Mouse (Mus musculus): ENCODE results near the gene Ankrd16.

The Ankrd16 gene

DNA sequence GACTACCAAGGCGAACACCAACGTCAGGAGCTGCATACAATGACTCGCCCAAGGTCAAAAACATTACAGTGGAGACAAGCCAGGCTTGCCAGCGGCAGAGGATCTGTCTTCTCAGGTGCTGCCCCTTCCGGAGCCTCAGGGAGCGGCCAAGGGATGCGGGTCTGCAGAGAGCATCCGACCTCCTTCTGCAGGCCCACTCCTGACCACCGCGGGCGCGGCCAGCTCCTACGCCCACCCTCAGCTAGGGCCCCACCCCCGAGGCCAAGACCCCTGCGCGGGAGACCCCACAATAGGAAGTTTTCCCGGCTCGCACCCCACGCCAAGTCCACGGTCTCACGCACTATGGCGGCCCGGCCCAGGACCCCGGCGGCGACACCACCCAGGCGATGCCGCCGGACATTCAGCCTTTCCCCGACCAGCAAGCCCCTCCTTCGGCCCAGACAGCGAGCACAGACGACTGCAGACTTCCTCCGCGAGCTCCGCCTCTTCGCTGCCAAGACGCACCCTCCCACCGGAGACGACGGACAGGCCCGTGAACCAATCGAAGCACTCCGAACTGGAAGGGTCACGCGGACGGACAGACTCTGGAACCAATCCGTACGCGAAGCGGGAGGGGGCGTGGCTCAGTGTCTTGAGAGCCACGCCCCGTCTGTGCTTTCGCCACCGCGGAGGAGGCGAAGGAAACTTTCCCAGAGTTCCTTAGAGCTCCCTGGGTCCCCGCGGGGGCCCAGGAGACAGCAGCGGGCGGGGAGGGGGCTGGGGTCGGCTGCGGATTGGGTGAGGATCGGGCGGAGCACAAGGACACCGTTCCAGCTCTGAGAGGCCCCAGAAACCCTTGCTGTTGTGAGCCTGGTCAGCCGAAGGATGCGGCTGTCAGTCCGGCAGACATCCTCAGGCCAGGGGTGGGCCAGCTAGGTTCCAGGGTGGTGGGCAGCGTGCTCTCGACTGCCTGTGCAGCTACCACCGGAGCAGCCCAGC is at the start of gene Ankrd16, which contains the start of gene Fbh1:
Gene Ankrd16, plus strand, starts transcription at position 786 of the 978 bp plus-strand sequence.
Gene Fbh1, minus strand, starts transcription at position 492 of the 978 bp plus-strand sequence.
- DNase-seq, result peak; percentile 99

DNA sequence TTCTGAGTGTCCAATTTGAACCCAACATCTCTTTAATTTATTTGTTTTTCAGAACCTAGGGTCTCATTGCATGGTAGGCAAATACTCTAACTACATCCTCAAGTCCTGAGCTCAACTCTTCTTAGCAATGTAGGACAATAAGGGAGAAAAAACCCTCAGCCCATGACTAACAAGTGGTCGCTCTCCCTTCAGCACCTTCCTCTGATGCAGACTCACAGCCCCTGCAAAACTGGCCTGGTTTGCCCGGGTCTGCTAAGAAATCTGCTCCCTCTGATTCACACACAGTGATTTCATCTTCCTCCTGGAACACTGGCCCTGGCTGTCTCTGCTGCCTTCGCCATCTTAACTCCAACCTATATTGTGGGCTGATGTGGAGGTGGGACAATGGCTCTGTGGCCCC is 48.6 kb upstream of the Ankrd16 start:
- no peak for DNase-seq

DNA sequence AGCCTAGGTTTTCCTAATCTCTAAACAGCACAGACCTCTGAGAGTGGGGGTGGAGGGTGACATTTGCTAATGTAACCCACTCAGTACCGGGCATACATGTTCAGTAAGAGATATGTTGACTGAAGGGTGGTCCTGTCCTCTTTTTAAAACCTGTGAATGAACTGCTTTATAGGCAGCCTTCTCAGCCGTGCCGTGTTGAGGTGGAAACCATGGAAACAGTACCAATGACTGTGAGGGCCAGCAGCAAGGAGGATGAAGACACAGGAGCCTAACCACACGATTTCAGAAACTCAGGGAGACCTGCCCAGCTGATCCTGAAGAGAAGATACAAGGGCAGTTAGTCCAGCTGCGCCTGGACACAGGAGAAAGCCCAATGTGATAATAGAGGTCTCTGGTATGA is 44.7 kb upstream of the Ankrd16 start:
- no peak for DNase-seq

DNA sequence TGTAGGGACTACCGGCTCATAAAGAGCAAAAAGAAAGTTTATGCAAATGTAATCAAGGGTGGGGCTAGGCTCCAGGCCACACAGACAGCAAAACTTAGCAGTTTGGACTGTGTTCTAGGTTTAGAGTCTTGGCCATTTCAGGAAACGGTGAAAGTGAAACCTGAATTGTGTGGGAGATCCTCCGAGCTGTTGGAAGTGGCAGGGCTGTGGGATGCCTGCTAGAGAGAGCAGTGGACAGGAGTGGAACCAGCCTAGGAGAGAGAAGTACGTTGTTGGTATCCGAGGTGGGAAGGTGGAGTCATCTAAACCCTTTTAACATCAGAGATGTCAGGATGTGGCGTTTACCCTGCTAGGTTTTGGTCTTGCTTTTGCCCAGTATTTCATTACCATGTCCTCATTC is 41.8 kb upstream of the Ankrd16 start:
- DNase-seq, result no peak

DNA sequence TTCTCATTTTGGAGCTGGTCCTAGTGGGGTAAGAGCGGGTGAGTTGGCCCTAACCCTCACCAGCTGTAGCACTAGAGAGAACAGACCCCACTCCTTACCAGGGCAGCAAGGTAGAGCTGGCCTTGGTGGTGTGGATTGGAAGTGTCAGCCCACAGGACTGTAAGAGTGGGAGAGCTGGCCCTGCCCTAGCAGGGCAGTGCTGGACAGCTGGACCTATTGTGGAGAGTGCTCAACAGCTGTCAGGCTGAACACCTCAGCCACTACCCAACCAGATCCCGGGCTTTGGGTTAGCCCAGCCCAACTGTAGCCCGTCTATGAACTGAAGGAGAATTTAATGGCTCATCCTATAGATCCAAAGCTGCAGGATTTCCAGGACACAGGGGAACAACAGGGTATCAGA is 38.9 kb upstream of the Ankrd16 start:
- no peak for DNase-seq

DNA sequence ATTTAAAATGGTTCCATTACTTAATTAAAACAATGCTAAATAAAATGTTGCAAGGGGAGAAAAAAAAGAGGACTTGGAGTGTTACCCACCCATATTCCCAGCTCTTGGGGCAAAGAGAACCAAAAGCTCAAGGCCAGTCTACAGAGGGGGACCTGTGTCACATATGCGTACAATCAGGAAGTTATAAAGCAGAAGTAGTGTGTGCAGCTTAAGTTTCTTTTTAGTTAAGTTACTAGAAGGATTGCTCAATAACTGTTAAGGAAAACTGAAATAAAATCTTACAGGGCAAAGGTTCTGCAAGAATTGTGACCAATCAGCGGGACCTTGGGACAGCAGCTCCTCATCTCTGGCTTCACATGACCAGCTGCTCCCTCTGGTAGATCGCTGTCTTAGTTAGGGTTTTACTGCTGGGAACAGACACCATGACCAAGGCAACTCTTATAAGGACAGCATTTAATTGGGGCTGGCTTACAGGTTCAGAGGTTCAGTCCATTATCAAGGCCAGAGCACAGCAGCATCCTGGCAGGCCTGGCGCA is 38.1 kb upstream of the Ankrd16 start:
- DNase-seq, result no peak

DNA sequence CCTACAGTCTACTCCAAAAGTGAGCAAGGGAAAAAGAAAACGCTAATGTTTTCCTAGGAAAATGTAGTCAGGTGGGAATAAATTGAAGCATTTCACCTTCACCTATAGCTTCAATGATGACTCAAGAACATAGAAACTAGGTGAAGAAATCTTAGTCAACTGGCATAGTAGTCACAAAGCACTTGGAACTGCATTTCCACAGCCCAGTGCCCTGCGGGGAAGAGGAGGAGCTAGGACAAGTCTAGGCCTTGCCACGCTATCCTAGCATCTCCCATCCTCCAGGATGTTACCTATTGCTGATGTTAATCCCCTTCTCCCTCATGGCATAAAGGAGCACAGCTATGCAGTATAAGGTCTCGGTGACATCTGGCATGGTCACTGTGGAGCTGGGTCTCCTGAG is 15.1 kb upstream of the Ankrd16 start:
- DNase-seq, result no peak

DNA sequence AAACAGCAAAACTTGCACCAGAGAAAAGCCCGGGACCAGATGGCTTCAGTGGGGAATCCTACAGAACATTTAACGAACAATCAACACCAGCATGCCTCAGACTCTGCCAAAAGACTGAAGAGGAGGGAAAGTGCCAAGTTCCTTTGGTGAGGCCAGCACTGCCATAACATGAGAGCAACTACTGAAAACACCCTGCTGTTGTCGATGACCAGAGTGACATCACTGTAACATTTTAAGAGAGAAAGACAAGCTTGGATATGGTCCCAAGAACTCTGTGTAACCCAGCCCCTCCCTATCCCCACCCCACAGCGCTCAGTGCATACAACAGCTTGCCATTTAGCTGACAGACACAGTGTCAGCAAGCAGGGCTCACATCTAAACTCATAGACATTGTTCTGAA is 12.0 kb upstream of the Ankrd16 start:
- peak; percentile 36 for DNase-seq

DNA sequence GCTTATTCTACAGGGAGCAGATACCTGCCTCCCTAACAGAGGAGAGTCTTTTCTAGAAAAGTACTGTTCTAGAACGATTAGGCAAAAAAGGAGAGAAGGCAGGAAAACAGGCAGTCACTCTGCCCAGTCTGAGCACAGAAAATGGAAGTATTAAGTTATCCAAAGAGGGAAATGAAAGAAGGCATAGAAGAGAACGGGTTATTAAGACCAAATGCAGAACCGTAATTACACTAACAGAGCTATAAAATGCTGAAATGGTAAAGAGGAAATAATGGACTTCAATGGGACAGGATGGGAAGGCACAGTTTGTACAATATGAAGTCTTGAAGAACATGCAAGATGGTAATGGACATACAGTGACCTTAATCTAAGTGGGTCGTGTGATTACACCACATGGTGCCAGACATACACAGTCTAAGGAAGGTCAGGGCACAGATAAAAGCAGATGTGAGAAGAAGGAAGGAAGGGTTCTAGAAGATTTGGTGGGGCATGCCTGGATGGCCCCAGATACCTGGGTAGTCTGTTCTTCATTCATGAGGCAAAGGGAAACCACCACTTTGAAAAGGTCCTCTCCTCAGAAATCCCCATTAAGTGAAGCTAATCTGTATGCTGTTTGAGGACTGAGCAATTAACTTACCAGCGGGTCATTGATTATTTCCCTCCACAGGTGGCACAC is 11.1 kb upstream of the Ankrd16 start:
- no peak for DNase-seq

DNA sequence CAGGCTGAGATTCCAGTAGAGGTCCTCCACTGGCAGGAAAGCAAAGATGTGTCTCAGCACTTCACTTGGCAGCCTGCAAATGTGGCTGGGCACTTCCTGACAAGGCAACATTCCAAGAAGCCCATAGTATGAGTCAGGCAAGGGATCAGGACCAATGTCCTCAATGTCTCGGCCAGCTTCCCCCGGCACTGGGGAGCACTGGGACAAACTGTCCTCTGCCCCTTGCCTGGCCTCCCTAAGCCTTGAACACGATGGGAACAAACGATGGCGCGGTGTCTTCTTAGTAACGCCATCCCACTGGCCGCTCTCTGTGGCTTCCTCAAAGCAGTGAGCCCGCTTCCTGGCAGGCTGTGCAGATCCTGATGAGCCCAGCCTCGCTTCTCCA is 10.5 kb upstream of the Ankrd16 start:
- peak; percentile 26 for DNase-seq

DNA sequence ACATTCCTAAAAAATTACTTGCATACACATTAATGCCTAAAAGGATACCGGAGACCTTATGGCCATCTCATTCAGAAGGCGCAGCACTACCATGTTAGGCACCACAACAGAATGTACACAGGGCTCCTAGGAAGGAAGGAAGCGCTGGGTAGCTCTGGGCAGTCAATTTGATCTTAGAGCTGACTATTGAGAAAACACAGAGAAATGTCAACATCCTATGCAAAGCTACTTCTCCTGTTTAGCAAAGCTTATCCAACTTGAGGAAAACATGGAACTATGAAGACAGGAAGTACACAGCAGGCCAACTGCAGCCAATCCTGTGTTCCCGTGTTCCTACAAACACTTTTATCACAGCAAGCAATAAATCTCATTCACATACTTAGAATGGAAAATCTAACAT is 6.0 kb upstream of the Ankrd16 start:
- DNase-seq, result no peak

DNA sequence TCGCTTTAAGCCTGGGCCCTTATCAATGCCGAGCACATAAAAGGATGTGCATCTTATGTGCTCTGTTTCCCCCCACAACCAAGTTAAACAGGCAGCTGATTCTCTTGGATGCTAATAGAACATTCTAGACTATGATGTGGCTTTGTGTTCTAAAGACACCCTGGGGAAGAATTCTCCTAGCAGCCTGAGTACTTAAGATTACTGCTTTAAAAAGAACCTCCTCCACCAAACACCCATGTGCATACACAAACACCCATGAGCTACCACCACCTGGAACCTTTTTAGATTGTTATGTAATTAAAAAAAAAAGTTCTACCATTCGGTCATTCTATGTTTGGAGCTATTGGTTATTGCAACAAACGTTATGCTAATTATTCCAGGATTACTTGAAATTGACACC is 5.3 kb upstream of the Ankrd16 start:
- DNase-seq, result no peak

DNA sequence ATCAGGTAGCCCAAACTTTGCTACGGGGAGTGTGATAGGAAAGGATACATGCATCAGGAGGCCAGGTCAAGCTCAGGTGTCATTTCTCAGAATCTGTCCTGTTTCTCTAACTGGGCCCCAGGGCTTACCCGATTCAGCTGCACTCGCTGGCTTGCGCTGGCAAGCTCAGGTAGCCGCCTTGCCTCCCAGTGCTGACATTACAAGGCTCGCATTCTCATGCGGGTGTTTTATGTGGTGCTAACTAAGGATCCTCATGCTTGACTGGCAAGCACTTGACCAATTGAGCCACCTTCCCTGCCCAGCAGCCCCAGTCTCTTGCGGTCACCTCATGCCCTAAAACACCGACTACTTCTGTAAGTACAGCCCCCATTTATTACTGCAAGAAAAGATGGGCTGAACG is 3.2 kb upstream of the Ankrd16 start:
- DNase-seq, result no peak

DNA sequence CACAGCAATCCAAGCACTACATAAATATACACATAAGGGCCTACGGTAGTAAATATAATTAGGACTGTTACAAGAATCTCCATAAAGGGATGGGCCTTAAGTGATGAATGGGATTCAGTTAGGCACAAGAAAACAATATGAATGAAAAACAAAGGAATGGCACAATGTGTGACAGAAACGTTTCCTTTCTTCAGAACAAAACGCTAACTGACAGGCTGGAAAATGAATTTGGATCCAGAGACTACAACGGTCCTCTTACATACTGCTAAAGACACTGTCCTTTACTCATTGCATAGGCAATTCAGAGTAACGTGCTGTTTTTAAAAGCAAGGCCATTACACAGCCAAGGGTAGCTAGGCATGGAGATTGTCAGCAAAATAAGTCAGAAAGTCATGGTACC is 2.6 kb upstream of the Ankrd16 start:
- no peak for DNase-seq

DNA sequence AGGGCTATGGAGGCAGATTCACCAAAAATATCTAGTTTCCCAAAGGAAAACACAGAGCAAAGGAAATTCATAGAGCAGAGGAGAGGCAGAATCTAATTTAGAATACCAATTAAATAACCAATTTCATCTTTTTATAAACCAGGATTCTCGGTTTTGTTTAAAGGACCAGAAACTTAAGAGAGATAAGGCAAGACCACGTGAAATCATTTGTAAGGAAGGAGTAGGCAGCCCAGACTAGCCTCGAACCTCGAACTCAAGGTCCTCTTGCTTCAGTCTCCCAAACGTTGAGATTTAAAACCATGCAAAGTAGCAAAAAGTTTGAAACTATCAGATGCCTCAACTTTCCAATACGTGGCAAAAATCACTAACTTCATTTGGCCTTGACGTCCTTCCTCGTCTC is 1.3 kb upstream of the Ankrd16 start:
- no peak for DNase-seq

DNA sequence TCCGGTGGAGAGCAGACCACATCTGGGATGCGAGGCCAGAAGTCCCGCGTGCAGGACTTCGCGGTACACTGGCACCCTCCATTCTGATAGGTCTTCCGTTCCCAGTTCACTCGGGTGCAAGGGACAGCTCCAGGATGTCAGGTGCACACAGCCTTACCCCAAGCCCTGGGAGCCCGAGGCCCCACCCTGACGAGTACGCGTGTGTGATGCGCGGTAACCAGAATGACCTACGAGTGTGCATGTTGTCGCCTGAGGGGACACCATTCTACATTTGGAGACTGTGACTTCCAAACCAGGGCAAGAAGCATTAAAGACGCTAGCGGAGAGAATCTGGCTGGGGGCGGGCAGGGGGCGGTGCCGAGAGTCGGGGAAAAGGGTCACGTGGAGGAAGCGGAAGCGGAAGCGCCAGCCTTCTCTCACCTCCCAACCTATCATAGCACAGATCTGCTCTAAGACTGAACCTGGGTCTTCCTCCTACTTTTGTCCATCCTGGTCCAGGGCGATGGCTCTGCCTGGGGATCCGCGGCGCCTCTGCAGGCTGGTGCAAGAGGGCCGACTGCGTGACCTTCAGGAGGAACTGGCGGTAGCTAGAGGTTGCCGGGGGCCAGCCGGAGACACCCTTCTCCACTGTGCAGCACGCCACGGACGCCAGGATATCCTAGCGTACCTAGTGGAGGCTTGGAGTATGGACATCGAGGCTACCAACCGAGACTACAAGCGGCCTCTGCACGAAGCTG is 579 bp downstream of the Ankrd16 start:
- peak; percentile 85 for DNase-seq

DNA sequence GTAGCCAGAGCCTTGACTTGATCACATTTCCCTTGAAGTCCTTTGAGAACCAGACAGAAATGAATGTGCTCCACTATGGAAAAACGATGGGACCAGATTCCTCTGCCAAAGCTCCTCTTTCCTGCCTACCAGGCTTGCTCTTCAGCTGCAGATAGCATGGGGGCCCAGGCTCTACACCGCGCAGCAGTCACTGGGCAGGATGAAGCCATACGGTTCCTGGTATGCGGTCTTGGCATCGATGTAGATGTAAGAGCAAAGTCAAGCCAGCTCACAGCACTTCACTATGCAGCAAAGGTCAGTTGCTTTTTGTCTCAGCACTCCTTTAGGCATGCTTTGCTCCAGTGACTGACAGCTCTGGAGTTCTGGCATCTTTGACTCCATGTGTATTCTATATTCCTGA is 6.5 kb downstream of the Ankrd16 start:
- DNase-seq, result peak; percentile 76

DNA sequence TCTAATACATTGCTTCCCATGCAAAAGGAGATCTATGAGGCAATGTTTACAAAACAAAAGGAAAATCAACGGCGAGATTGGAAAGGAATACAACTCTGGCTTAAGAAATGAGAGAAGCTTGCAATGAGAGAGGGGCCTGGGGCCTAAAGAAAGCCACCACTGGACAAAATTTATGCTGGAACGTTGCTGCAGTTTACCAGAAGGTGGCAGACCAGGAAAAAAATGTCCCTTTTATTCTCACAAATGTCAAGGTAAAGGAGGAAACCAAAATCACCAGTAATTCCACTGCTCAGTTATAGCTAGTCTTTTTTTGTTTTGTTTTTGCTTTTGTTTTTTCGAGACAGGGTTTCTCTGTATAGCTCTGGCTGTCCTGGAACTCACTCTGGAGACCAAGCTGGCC is 17.0 kb downstream of the Ankrd16 start:
- DNase-seq, result no peak

DNA sequence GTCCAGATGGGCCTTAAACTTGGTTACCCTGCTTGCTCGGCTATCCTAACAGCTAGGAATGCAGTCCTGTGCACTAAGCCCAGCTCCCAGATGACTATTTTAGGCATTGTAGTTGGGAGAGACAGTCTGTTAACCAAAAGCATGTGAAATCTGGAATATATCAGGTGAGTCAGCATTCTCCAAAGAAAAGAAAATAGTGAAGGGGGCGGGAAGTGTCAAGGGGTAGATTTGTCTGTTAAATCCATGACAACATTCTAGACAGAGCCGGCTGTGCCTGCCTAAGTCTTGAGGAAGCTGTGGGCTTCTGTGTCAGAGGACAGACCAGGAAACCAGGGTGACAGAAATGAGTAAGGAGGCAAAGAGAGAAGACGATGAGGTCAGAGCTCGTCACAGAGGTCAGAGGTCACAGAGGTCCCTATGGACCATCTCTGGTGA is 20.3 kb downstream of the Ankrd16 start:
- DNase-seq, result no peak

DNA sequence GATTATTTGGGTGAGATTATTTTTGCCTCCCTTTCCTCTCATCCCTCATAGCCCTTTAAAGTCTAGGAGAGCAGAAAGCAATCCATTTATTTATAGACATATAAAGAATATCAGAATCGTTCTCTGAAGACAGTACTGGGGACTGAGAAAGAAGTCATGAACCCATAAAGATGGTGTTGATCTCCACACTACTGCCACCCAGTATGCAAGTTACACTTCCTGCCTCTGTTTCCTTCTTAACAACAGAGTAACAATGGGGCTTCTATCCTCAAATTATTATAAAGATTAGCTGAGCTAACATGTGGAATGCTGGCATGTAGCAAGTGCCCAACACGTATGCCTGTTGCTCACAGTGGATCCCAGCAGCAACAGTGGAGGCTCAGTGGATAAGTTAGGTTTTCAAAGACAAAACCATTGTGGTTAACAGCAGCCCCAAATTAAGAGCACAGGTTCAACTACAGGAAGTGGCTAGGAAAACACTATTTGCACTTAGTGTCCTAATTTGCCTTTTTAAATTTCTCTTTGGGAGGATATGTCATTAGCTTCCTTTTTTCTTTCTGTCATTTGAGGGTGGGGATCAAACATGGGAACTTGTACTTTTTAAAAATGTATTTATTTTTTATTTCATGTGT is 23.7 kb downstream of the Ankrd16 start:
- no peak for DNase-seq
